Mouse (Mus musculus): ENCODE measurements around the gene Prdm16. TPM values are rescaled to one million over a fixed set of nuclear protein-coding genes. Genes with fewer than 3 reads are reported as not detected.

Prdm16 gene
- polyA plus RNA-seq, 1 experiment from 2014 or later: 43.1 TPM

DNA sequence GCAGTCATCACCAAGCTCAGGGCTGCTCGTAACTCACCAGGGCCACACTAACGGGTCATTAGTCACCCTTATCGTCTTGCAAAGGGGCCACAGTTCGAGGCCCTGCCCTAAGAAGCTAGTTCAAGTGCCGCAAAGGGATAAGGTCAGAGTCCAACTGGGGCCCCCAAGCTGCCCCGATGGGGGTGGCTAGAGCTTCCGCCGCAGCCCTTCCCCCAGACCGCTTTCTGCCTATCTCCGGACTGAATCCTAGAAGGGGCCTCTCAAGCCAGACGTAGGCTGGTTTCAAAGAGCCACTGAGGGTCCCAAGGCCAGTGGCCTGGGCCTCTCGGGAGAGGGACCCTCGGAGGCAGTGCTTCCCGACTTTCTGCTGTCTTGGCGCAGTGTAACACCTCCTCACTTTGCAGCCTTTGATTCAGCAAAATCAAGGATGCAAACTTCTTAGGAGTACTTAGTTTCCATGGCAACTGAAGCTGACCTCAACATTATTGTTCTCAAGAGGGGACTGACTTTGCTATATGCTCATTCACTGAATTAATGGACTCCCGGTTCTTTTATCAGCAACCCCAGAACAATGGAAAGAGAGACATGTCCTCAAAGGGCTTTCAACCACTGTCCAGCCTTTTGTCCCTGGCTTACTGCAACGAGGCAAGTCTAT, 165.1 kb downstream of the Prdm16 start:
- Histone ChIP-seq H3K4me1 (peaks cover 75% of the 10 kb centered on the region), H3K4me3 (peak overlapping the region; percentile 32)
- 5% methylated on average over 17 of the region's 17 CpGs for WGBS

GRCm38 (mm10) chr4:154466305-154466704, 170.4 kb downstream of the Prdm16 start:
- Histone ChIP-seq H3K4me3 (no peak overlapping the region), H3K9me3 (no peaks in the 10 kb centered on the region), H3K27me3 (ENCODE audit: poor library complexity, severe bottlenecking) (peaks cover 100% of the 10 kb centered on the region), H3K4me1 (peaks cover 65% of the 10 kb centered on the region), H3K27ac (no peak overlapping the region), H3K36me3 (replicated peaks) (no peaks in the 10 kb centered on the region)
- DNase-seq (ENCODE audit: extremely low spot score, low spot score): peak; percentile 44
- 44% methylated on average over 5 of the region's 5 CpGs for WGBS

More for the DNA sequence above, 165.1 kb downstream of the Prdm16 start:
- Histone ChIP-seq H3K27me3 (ENCODE audit: poor library complexity, severe bottlenecking) (peaks cover 89% of the 10 kb centered on the region), H3K9me3 (no peaks in the 10 kb centered on the region), H3K27ac (peak overlapping the region; percentile 80), H3K36me3 (replicated peaks) (peaks cover 11% of the 10 kb centered on the region)
- DNase-seq (ENCODE audit: extremely low spot score, low spot score): peak; percentile 72

DNA sequence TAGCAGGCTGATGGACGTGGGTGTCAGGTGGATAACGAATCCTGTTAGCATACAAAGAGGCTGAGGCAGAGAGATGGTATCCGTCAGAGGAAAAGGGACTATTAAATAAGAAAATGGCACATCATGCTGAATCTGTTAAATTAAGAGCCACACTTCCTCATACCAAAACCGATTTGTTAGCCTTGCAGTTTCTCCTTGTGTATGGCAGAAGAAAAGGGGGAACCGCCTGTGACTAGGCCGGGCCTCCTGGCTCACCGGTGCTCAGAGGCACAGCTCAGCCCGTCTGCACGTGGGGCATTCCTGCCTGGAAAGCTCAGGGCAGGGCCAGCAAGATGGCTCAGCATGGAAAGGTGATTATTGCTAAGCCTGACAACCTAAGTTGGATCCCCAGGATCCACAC, 171.6 kb downstream of the Prdm16 start:
- Histone ChIP-seq H3K9me3 (no peaks in the 10 kb centered on the region), H3K27me3 (ENCODE audit: poor library complexity, severe bottlenecking) (peaks cover 100% of the 10 kb centered on the region), H3K36me3 (replicated peaks) (no peaks in the 10 kb centered on the region), H3K4me1 (peaks cover 61% of the 10 kb centered on the region), H3K4me3 (no peak overlapping the region), H3K27ac (no peak overlapping the region)
- DNase-seq (ENCODE audit: extremely low spot score, low spot score): no peak
- 63% methylated on average over 9 of the region's 9 CpGs for WGBS

- no peaks in the 10 kb centered on the region for H3K9me3 ChIP-seq
- no peak overlapping the region for H3K27ac ChIP-seq
- no peaks in the 10 kb centered on the region for H3K36me3 ChIP-seq (replicated peaks)
- peaks cover 85% of the 10 kb centered on the region for H3K4me1 ChIP-seq
- H3K4me3 ChIP-seq: no peak overlapping the region
- DNase-seq (ENCODE audit: extremely low spot score, low spot score): no peak
- H3K27me3 ChIP-seq (ENCODE audit: poor library complexity, severe bottlenecking): peaks cover 98% of the 10 kb centered on the region
- 41% methylated on average over 13 of the region's 13 CpGs for WGBS
Observed at GRCm38 (mm10) chr4:154460021-154460420, 176.7 kb downstream of the Prdm16 start.

- no peak overlapping the region for H3K27ac ChIP-seq
- peaks cover 13% of the 10 kb centered on the region for H3K36me3 ChIP-seq (replicated peaks)
- H3K4me3 ChIP-seq: no peak overlapping the region
- no peaks in the 10 kb centered on the region for H3K9me3 ChIP-seq
- H3K27me3 ChIP-seq (ENCODE audit: poor library complexity, severe bottlenecking): peaks cover 98% of the 10 kb centered on the region
- 93% methylated on average over 3 of the region's 3 CpGs for WGBS
- H3K4me1 ChIP-seq: peaks cover 70% of the 10 kb centered on the region
- DNase-seq (ENCODE audit: extremely low spot score, low spot score): no peak
Observed at GRCm38 (mm10) chr4:154457756-154458155, 178.9 kb downstream of the Prdm16 start.

- H3K36me3 ChIP-seq (replicated peaks): peaks cover 13% of the 10 kb centered on the region
- H3K4me1 ChIP-seq: peaks cover 64% of the 10 kb centered on the region
- WGBS: 42% methylated on average over 11 of the region's 11 CpGs
- 0 out of 2 replicates have a peak overlapping the region, but pooled peaks have one; percentile 40 for H3K27ac ChIP-seq
- H3K4me3 ChIP-seq: no peak overlapping the region
- H3K9me3 ChIP-seq: no peaks in the 10 kb centered on the region
- H3K27me3 ChIP-seq (ENCODE audit: poor library complexity, severe bottlenecking): peaks cover 98% of the 10 kb centered on the region
- no peak for DNase-seq (ENCODE audit: extremely low spot score, low spot score)
Observed at GRCm38 (mm10) chr4:154456265-154456822, 180.3 kb downstream of the Prdm16 start.

DNA sequence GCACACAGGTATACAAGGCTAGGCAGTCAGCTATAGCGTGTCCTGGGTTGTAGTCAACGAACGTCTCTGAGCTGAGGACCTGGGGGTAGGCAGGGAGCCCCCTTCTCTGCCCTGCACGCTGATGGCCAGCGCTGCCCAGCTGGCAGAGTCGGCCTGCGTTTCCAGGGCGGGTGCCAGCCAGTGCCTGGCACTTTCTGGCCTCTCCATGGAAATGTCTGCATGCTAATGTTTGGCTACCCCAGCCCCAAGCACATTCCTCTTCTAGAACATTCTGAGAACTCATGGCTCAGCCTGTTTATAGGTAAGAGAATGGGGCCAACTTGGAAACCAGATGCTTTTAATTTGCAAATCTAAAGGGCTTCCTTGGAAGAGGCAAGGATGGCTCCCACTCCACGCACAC, 186.2 kb downstream of the Prdm16 start:
- Histone ChIP-seq H3K4me3 (no peak overlapping the region), H3K27ac (no peak overlapping the region), H3K4me1 (peaks cover 68% of the 10 kb centered on the region), H3K27me3 (ENCODE audit: poor library complexity, severe bottlenecking) (peaks cover 96% of the 10 kb centered on the region), H3K36me3 (replicated peaks) (peaks cover 13% of the 10 kb centered on the region), H3K9me3 (no peaks in the 10 kb centered on the region)
- WGBS: 93% methylated on average over 9 of the region's 9 CpGs
- no peak for DNase-seq (ENCODE audit: extremely low spot score, low spot score)

GRCm38 (mm10) chr4:154450036-154450435, 186.6 kb downstream of the Prdm16 start:
- Histone ChIP-seq H3K4me3 (no peak overlapping the region), H3K9me3 (no peaks in the 10 kb centered on the region), H3K27ac (peak overlapping the region; percentile 66; the same call in 1 of the 2 replicates), H3K27me3 (ENCODE audit: poor library complexity, severe bottlenecking) (peaks cover 96% of the 10 kb centered on the region), H3K4me1 (peaks cover 67% of the 10 kb centered on the region), H3K36me3 (replicated peaks) (peaks cover 13% of the 10 kb centered on the region)
- 81% methylated on average over 4 of the region's 4 CpGs for WGBS
- no peak for DNase-seq (ENCODE audit: extremely low spot score, low spot score)

DNA sequence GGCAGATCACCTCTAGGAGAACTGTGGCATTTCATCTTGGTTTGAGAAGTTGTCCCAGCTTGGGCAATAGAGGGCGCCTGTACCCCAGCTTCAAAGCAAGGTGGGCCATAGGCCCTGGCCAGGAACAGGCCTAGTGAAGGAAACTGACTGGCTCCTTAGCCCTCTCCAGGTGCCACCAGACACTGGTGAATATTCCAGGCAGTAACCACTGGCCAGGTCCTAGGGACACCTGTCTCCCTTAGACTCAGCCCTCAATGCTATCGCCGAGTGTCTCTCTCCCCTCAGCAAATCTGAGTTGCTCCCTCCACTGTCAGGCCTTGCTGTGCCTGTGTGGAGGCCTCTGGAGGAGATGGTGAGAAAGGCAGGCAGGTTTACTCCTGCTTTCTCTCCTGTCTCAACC, 187.3 kb downstream of the Prdm16 start:
- peak; percentile 54 for DNase-seq (ENCODE audit: extremely low spot score, low spot score)
- Histone ChIP-seq H3K27me3 (ENCODE audit: poor library complexity, severe bottlenecking) (peaks cover 96% of the 10 kb centered on the region), H3K4me1 (peaks cover 69% of the 10 kb centered on the region), H3K4me3 (no peak overlapping the region), H3K36me3 (replicated peaks) (peaks cover 7% of the 10 kb centered on the region), H3K27ac (peak overlapping the region; percentile 66), H3K9me3 (no peaks in the 10 kb centered on the region)
- WGBS: 16% methylated on average over 3 of the region's 3 CpGs

GRCm38 (mm10) chr4:154445721-154446120, 191.0 kb downstream of the Prdm16 start:
- no peak overlapping the region for H3K4me3 ChIP-seq
- no peaks in the 10 kb centered on the region for H3K9me3 ChIP-seq
- 72% methylated on average over 9 of the region's 9 CpGs for WGBS
- no peak overlapping the region for H3K27ac ChIP-seq
- no peaks in the 10 kb centered on the region for H3K36me3 ChIP-seq (replicated peaks)
- no peak for DNase-seq (ENCODE audit: extremely low spot score, low spot score)
- H3K4me1 ChIP-seq: peaks cover 81% of the 10 kb centered on the region
- H3K27me3 ChIP-seq (ENCODE audit: poor library complexity, severe bottlenecking): peaks cover 66% of the 10 kb centered on the region

- 58% methylated on average over 9 of the region's 9 CpGs for WGBS
- Histone ChIP-seq H3K4me1 (peaks cover 74% of the 10 kb centered on the region), H3K27ac (peak overlapping the region; percentile 46; the same call in 1 of the 2 replicates), H3K9me3 (no peaks in the 10 kb centered on the region), H3K4me3 (no peak overlapping the region), H3K36me3 (replicated peaks) (peaks cover 12% of the 10 kb centered on the region), H3K27me3 (ENCODE audit: poor library complexity, severe bottlenecking) (peaks cover 45% of the 10 kb centered on the region)
- DNase-seq (ENCODE audit: extremely low spot score, low spot score): no peak
Observed at GRCm38 (mm10) chr4:154442645-154443304, 193.9 kb downstream of the Prdm16 start.

- Histone ChIP-seq H3K27me3 (ENCODE audit: poor library complexity, severe bottlenecking) (peaks cover 13% of the 10 kb centered on the region), H3K9me3 (no peaks in the 10 kb centered on the region), H3K4me1 (peaks cover 45% of the 10 kb centered on the region), H3K4me3 (no peak overlapping the region), H3K27ac (no peak overlapping the region), H3K36me3 (replicated peaks) (peaks cover 17% of the 10 kb centered on the region)
- WGBS: 82% methylated on average over 14 of the region's 14 CpGs
- DNase-seq (ENCODE audit: extremely low spot score, low spot score): no peak
Observed at GRCm38 (mm10) chr4:154439455-154440052, 197.1 kb downstream of the Prdm16 start.

Data from forebrain, embryonic 10.5 days (tissue).